Mouse (Mus musculus) limb, embryonic 12.5 days (tissue): ENCODE measurements around the gene Kera. TPM values are rescaled to one million over a fixed set of nuclear protein-coding genes. Genes with fewer than 3 reads are reported as not detected.

Experiments
- ATAC-seq: fragments of 200-750 bp; cut with Nextera tagmentation; 2 replicates; pipeline ENCODE4 v1.8.0; 2017; ENCODE audit warnings: low read depth, moderate TSS enrichment; ENCODE audit not compliant: insufficient number of reproducible peaks, insufficient read depth, low FRiP score, low TSS enrichment
- H3K27ac ChIP-seq: fragments of 300-500 bp; sonication (generic); 2 replicates; pipeline ENCODE4 v1.5.1; 2016; ENCODE audit warnings: mild to moderate bottlenecking, moderate library complexity
- H3K27me3 ChIP-seq: fragments of 300-500 bp; sonication (generic); 2 replicates; pipeline ENCODE4 v1.6.1; 2016; ENCODE audit warnings: mild to moderate bottlenecking, moderate library complexity
- H3K36me3 ChIP-seq: fragments of 300-500 bp; sonication (generic); 2 replicates; pipeline ENCODE4 v1.6.1; 2016; ENCODE audit warnings: mild to moderate bottlenecking, moderate library complexity
- H3K4me1 ChIP-seq: fragments of 300-500 bp; sonication (generic); replicated peaks from 2 replicates; pipeline ENCODE4 v1.6.1; 2016
- H3K4me2 ChIP-seq: fragments of 300-500 bp; sonication (generic); 2 replicates; pipeline ENCODE4 v1.6.1; 2016; ENCODE audit warnings: mild to moderate bottlenecking, moderate library complexity
- H3K4me3 ChIP-seq: fragments of 300-500 bp; sonication (generic); replicated peaks from 2 replicates; pipeline ENCODE4 v1.5.1; 2016; ENCODE audit warnings: mild to moderate bottlenecking
- H3K9ac ChIP-seq: fragments of 300-500 bp; sonication (generic); replicated peaks from 2 replicates; pipeline ENCODE4 v1.6.1; 2016; ENCODE audit warnings: mild to moderate bottlenecking, moderate library complexity
- H3K9me3 ChIP-seq: fragments of 300-500 bp; sonication (generic); 2 replicates; pipeline ENCODE4 v1.6.1; 2016; ENCODE audit warnings: mild to moderate bottlenecking, moderate library complexity
- WGBS: fragments of 180-500 bp; shearing (Covaris S2); methylation state at CpG from one replicate; pipeline ENCODE4 v1.1.7; 2016; 5-methylcytosine and 5-hydroxymethylcytosine counted together
- polyA plus RNA-seq: library from polyadenylated mRNA; unstranded; fragments of >200 nt; fragmentation: Nextera tagmentation; extraction: Ambion mirVana; gene quantifications from 2 replicates; pipeline ENCODE4 v1.2.1, GENCODE M21; 2016

Gene Kera
- polyA plus RNA-seq, 1 experiment from 2014 or later: 16.1 TPM

DNA sequence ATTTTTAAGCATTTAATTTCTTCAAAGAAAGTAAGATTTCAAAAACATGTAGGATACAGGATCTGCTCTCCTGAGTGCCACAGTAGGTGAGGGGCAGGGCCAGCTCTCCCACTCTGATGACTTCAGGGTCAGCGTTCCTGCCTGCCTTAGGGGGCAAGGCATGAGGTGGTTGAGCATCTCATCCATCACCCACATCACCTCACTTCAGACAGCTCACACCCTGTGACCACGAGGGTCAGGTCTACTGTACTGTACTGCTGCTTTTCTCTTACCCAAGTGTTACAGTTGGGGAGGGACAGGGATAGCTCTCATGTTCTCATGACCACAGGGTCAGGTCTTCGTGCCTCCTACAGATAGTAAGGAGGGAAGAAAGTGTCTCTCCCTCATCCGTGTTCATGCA is 4.9 kb upstream of the Kera start:
- 67% methylated on average over 4 of the region's 4 CpGs for WGBS
- H3K36me3 ChIP-seq: no peaks in the 10 kb centered on the region
- no peak overlapping the region for H3K4me2 ChIP-seq
- H3K9me3 ChIP-seq: no peaks in the 10 kb centered on the region
- ATAC-seq: no peak
- H3K27me3 ChIP-seq: no peaks in the 10 kb centered on the region
- H3K9ac ChIP-seq: no peak overlapping the region
- no peak overlapping the region for H3K4me3 ChIP-seq
- H3K27ac ChIP-seq: no peak overlapping the region
- H3K4me1 ChIP-seq: no peaks in the 10 kb centered on the region

DNA sequence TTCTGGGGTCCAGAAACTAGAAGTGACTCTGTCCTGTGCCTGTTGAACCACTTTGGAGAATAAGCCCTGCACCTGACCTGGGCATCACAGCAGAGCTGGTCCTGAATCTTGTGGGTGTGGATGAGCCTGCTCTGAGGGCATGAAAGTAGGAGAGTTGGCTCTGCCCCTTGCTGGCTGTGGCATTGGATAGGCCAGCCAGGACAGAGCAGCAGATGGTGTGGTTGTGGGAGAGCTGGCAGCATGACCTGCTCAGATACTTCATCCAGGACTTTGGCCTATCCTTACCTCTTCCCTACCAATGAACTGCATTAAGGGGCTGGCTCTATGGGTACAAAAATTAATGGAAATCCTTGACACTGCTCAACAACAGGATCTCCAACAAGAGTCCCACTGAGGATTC is 3.4 kb upstream of the Kera start:
- H3K27ac ChIP-seq: no peak overlapping the region
- ATAC-seq: no peak
- H3K9ac ChIP-seq: no peak overlapping the region
- H3K4me1 ChIP-seq: no peaks in the 10 kb centered on the region
- H3K36me3 ChIP-seq: no peaks in the 10 kb centered on the region
- H3K4me3 ChIP-seq: no peak overlapping the region
- H3K27me3 ChIP-seq: no peaks in the 10 kb centered on the region
- H3K4me2 ChIP-seq: no peak overlapping the region
- no peaks in the 10 kb centered on the region for H3K9me3 ChIP-seq

DNA sequence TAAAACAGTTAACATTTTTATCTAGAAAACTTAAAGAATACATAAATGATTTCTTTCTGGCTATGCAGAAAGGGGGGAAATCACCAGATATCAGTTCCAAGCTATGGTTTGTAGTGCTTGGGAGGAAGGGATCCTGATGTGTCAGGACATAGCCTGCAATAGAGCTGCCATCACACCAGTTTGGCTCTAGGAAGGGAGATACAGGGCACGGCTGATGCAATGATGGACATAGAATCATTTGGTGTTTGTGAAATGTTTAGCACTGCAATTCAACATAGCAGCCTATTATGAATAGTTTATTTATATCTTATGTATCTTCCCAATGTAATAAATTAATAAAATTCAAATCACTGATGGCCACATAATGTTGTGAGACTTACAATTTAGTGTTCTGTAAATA is 15.6 kb downstream of the Kera start:
- Histone ChIP-seq H3K27me3 (no peaks in the 10 kb centered on the region), H3K27ac (no peak overlapping the region), H3K36me3 (no peaks in the 10 kb centered on the region), H3K4me2 (no peak overlapping the region), H3K4me3 (no peak overlapping the region), H3K9me3 (no peaks in the 10 kb centered on the region), H3K4me1 (no peaks in the 10 kb centered on the region), H3K9ac (no peak overlapping the region)
- ATAC-seq: no peak
- 95% methylated on average over 1 of the region's 1 CpGs for WGBS

DNA sequence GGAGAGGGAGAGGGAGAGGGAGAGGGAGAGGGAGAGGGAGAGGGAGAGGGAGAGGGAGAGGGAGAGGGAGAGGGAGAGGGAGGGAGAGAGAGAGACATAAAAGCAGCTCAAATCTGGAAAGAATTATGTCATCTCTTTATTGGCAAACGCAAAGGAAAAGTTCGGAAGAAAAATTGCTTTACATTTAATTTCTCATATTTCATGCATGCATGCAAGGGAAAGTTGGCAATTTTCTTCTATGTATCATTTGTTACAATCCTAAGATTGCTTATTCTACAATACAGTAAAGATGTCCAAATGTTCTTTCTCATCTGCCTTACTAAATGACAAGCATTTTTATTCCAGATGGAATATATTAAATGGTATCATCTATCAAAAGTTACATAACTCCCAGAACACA is 17.7 kb downstream of the Kera start:
- WGBS: 20% methylated on average over 2 of the region's 2 CpGs

DNA sequence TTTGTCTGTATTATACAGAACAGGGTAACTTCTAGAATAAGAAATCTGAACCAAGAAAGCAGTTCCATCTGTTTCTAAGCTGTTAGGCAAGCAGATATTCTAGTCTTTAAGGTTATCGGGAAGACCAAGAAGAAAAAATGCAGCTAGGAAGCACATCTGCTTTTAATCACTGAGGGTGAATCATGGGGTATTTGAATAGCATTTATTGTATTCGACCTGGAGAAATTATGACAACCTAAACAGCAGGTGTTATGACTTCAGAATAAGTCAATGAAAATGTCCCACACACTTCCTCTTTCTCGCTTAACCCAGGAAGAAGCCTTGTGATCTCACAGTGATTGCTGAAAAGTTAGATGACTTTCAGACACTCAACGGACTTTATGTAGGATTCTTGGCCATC is 18.4 kb downstream of the Kera start:
- no peak for ATAC-seq
- no peak overlapping the region for H3K27ac ChIP-seq
- H3K4me2 ChIP-seq: no peak overlapping the region
- no peaks in the 10 kb centered on the region for H3K4me1 ChIP-seq
- H3K9ac ChIP-seq: no peak overlapping the region
- H3K36me3 ChIP-seq: no peaks in the 10 kb centered on the region
- H3K4me3 ChIP-seq: no peak overlapping the region
- 35% methylated on average over 4 of the region's 4 CpGs for WGBS
- no peaks in the 10 kb centered on the region for H3K9me3 ChIP-seq
- no peaks in the 10 kb centered on the region for H3K27me3 ChIP-seq

More for the DNA sequence above, 17.7 kb downstream of the Kera start:
- Histone ChIP-seq H3K9ac (no peak overlapping the region), H3K27me3 (no peaks in the 10 kb centered on the region), H3K4me1 (no peaks in the 10 kb centered on the region), H3K4me3 (no peak overlapping the region), H3K27ac (no peak overlapping the region), H3K4me2 (no peak overlapping the region), H3K9me3 (no peaks in the 10 kb centered on the region), H3K36me3 (no peaks in the 10 kb centered on the region)
- no peak for ATAC-seq

DNA sequence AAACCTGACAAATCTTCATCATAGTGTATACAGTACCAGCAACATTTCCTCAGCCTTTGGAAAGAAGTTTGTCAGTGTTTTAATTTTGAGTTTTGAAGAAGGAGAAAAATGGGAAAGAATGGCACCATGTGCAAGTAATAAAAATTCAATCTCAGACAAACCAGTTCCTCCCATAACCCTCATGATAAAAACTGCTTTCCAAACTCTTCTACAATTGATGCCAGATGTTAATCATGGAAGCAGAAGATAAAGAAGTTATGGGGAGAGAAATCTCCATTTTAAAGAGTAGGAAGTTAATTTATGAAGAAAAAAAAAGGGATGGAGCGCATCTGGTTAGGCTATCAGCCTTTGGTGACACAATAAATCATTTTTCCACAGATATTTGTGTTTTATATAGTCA is 19.9 kb downstream of the Kera start:
- ATAC-seq: no peak
- Histone ChIP-seq H3K27me3 (no peaks in the 10 kb centered on the region), H3K4me2 (no peak overlapping the region), H3K4me3 (no peak overlapping the region), H3K27ac (no peak overlapping the region), H3K4me1 (no peaks in the 10 kb centered on the region), H3K9me3 (no peaks in the 10 kb centered on the region), H3K9ac (no peak overlapping the region), H3K36me3 (no peaks in the 10 kb centered on the region)
- WGBS: 39% methylated on average over 1 of the region's 1 CpGs

DNA sequence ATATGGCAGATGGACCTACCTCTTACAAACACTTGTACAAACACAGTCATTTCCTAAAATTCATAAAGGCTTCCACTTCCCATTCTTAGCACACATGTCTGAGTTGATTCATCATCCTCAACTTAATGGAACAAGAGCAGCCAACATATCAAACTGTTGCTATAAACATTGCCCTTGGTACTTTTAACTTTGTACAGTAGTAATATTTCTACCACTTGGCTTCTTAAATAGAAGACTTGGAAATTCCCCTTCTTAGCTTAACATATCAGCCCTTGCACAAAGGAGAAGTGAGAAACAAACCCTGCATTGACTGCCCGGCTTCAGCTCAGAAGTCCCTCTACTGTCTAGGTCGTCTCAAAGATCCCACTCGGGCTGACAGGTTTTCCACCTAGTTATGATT is 24.4 kb downstream of the Kera start:
- no peak for ATAC-seq
- Histone ChIP-seq H3K27me3 (no peaks in the 10 kb centered on the region), H3K36me3 (no peaks in the 10 kb centered on the region), H3K27ac (no peak overlapping the region), H3K4me1 (no peaks in the 10 kb centered on the region), H3K4me2 (no peak overlapping the region), H3K4me3 (no peak overlapping the region), H3K9me3 (no peaks in the 10 kb centered on the region), H3K9ac (no peak overlapping the region)
- 83% methylated on average over 3 of the region's 3 CpGs for WGBS

DNA sequence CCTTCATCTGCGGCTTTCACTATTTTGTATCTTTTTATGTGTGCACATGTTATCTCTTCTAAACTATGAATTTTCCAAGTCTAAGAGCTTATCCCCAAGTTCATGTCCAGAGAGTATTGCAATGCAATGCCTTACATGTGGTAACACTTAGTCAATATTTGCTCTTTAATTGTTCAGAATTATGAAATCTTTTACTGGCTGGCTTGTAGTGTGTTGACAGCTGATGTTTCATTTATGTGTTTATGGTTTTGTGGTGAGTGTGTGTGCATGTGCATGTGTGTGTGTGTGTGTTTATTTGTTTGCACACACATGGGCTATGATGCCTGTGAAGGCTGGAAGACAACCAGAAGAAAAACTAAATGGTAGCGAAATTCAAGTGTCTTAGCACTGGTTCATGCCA is 35.2 kb downstream of the Kera start:
- H3K27ac ChIP-seq: no peak overlapping the region
- no peak overlapping the region for H3K4me3 ChIP-seq
- no peaks in the 10 kb centered on the region for H3K36me3 ChIP-seq
- no peaks in the 10 kb centered on the region for H3K4me1 ChIP-seq
- no peak overlapping the region for H3K9ac ChIP-seq
- H3K27me3 ChIP-seq: no peaks in the 10 kb centered on the region
- no peaks in the 10 kb centered on the region for H3K9me3 ChIP-seq
- ATAC-seq: no peak
- no peak overlapping the region for H3K4me2 ChIP-seq
- 88% methylated on average over 2 of the region's 2 CpGs for WGBS

DNA sequence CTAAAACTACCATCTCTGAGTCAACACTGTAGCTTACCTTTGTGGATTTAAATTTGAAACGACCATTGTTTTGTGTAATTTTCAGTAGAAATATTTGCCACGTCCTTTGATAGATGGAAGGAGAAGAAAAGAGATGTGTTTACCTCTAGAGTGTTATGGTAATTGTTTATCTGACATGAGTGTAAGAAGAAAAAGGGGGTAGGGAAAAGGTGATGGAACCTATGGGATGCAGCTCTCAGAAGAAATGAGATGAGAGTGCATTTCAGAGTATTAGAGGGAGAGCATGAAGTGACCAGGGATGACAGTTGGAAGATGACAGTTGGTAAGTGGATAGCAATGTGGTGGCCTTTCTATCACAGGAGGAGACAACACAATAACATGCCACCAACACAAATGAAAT is 37.1 kb downstream of the Kera start, which contains the start of gene Epyc:
Gene Epyc (plus strand): TSS at position 301 of the 400 bp plus-strand sequence.
- Histone ChIP-seq H3K9ac (no peak within 1 kb of the TSS), H3K9me3 (no peaks in the 10 kb centered on the region), H3K4me1 (no peaks in the 10 kb centered on the region), H3K4me3 (no peak within 1 kb of the TSS), H3K27me3 (no peaks in the 10 kb centered on the region), H3K27ac (no peak within 1 kb of the TSS), H3K4me2 (no peak within 1 kb of the TSS), H3K36me3 (no peaks in the 10 kb centered on the region)
- WGBS: 84% methylated on average over 2 of the region's 2 CpGs
- no peak for ATAC-seq

DNA sequence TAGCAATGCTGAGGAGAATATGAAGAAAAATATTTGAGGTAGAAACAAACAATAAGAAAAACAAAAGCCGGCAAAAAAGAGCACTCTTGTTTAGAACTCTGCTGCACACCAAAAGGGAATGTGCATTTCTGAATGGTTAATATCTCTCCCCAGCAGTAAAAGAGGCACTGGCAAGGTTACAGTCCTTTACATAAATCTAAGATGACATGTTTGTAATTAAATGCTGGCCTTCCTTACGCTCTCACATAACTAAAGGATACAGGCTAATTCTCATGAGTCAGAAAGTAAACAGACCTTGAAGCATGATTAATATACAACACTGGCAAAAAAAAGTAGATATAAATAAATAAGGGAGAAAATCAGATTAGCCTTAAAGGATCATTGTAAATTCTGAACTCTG is 43.7 kb downstream of the Kera start:
- no peak for ATAC-seq
- 41% methylated on average over 2 of the region's 2 CpGs for WGBS
- H3K4me2 ChIP-seq: no peak overlapping the region
- H3K36me3 ChIP-seq: no peaks in the 10 kb centered on the region
- no peak overlapping the region for H3K9ac ChIP-seq
- H3K27ac ChIP-seq: no peak overlapping the region
- no peak overlapping the region for H3K4me3 ChIP-seq
- H3K9me3 ChIP-seq: no peaks in the 10 kb centered on the region
- no peaks in the 10 kb centered on the region for H3K27me3 ChIP-seq
- H3K4me1 ChIP-seq: 0 out of 2 replicates have a peak, but pooled peaks cover 5% of the 10 kb centered on the region

DNA sequence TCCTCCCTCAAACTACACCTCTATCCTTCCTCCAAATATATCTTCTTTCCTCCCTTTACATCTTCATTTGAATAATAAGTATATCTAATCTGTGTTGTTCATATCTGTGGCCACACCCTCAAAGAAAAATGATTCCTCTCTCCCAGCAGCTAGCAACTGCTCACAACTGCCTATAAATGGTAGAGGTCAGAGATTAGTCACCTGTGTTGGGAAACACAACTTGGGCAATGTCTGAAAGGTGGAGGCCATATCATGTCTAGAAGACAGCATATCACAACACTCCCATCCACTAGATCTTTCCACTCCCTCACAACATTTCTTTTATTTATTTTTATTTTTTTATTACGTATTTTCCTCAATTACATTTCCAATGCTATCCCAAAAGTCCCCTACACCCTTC is 52.8 kb downstream of the Kera start:
- no peaks in the 10 kb centered on the region for H3K27me3 ChIP-seq
- no peak overlapping the region for H3K9ac ChIP-seq
- H3K4me1 ChIP-seq: no peaks in the 10 kb centered on the region
- no peak overlapping the region for H3K4me3 ChIP-seq
- no peak overlapping the region for H3K27ac ChIP-seq
- 93% methylated on average over 1 of the region's 1 CpGs for WGBS
- no peaks in the 10 kb centered on the region for H3K36me3 ChIP-seq
- no peak for ATAC-seq
- H3K4me2 ChIP-seq: no peak overlapping the region
- H3K9me3 ChIP-seq: no peaks in the 10 kb centered on the region
